Mouse (Mus musculus) ES-Bruce4 (cell line): Measurements from ENCODE around the gene Acaca.

ENCODE experiments used
- CTCF ChIP-seq: IDR thresholded peaks from one replicate; pipeline ENCODE4 v1.8.1; 2011; ENCODE audit warnings: low read depth, low read length
- EP300 ChIP-seq: IDR thresholded peaks from 2 replicates; pipeline ENCODE4 v1.6.1; 2011; ENCODE audit warnings: low read depth, low read length; ENCODE audit not compliant: insufficient read depth

- TF ChIP-seq CTCF (no peak), EP300 (no peak)
Observed at GRCm38 (mm10) chr11:84393571-84393970, 264.1 kb downstream of the Acaca start.
